Mouse (Mus musculus): ENCODE data around the gene Olfr994. TPM values are rescaled to one million over a fixed set of nuclear protein-coding genes. Genes with fewer than 3 reads are reported as not detected.
A peak's percentile ranks its signal among the peaks of the same experiment; 100 is the strongest.

Gene Olfr994
- not detected for total RNA-seq (2021)
- long read RNA-seq, experiment 1: 0 reads
- long read RNA-seq, experiment 2: 0 reads

GRCm38 (mm10) chr2:85436351-85436750 lies at the start of gene Olfr994:
Gene Olfr994, minus strand, starts transcription at chr2:85436451.
- no peak for DNase-seq (ENCODE audit: low spot score in 2 of 2)
- intact Hi-C loops (cut with DNase I): no loop called here

GRCm38 (mm10) chr2:85466801-85467325 lies 30.6 kb upstream of the Olfr994 start:
- intact Hi-C loops (cut with DNase I): no loop called here
- DNase-seq (ENCODE audit: low spot score in 2 of 2): no peak

GRCm38 (mm10) chr2:85443539-85443938 lies 7.3 kb upstream of the Olfr994 start, which contains the start of gene Olfr995:
Gene Olfr995, minus strand, starts transcription at chr2:85443639.
- intact Hi-C loops (cut with DNase I): no loop called here
- no peak for DNase-seq (ENCODE audit: low spot score in 2 of 2)

GRCm38 (mm10) chr2:85442546-85442945 lies 6.3 kb upstream of the Olfr994 start:
- intact Hi-C loops (cut with DNase I): no loop called here
- no peak for DNase-seq (ENCODE audit: low spot score in 2 of 2)

- intact Hi-C loops (cut with DNase I): loop anchor here (10.0 kb wide), 1 partner anchor 141 kb away; no protein-coding TSS in a partner anchor
- peak; percentile 9 to 53 for DNase-seq (ENCODE audit: low spot score in 2 of 2)
These were observed 10.4 kb downstream of the Olfr994 start for GRCm38 (mm10) chr2:85425893-85426292.

GRCm38 (mm10) chr2:85414777-85415176 lies 21.5 kb downstream of the Olfr994 start, which contains the start of gene Olfr993:
Gene Olfr993, minus strand, starts transcription at chr2:85414877.
- DNase-seq (ENCODE audit: low spot score in 2 of 2): no peak
- intact Hi-C loops (cut with DNase I): no loop called here

GRCm38 (mm10) chr2:85409369-85409768 lies 26.9 kb downstream of the Olfr994 start, which contains the start of gene Olfr992:
Gene Olfr992, minus strand, starts transcription at chr2:85409469.
- intact Hi-C loops (cut with DNase I): no loop called here
- no peak for DNase-seq (ENCODE audit: low spot score in 2 of 2)

Other genes starting within 250 kb of the Olfr994 start
- gene Lrrc55, start 239.3 kb downstream of the Olfr994 start, total RNA-seq (2021): 10 to 100 TPM; 35.6 to 44.1 TPM
- gene Olfr987, start 97.1 kb downstream of the Olfr994 start, total RNA-seq (2021): not detected
- gene Olfr988, start 73.2 kb downstream of the Olfr994 start, total RNA-seq (2021): not detected
- gene Olfr992, start 27.0 kb downstream of the Olfr994 start, total RNA-seq (2021): not detected
- gene Olfr993, start 21.6 kb downstream of the Olfr994 start, total RNA-seq (2021): not detected
- gene Olfr995, start 7.2 kb upstream of the Olfr994 start, total RNA-seq (2021): not detected
- under 1 TPM in 1 of 2 experiments, not detected in 1; 0.19 TPM for gene 4833423E24Rik, start 82.6 kb upstream of the Olfr994 start, total RNA-seq (2021)
- not detected for gene Olfr996, start 142.8 kb upstream of the Olfr994 start, total RNA-seq (2021)
- not detected for gene Olfr998, start 152.5 kb upstream of the Olfr994 start, total RNA-seq (2021)
- not detected for gene Olfr1000, start 175.5 kb upstream of the Olfr994 start, total RNA-seq (2021)
- not detected for gene Olfr1002, start 214.3 kb upstream of the Olfr994 start, total RNA-seq (2021)
- gene Olfr154, start 228.0 kb upstream of the Olfr994 start, total RNA-seq (2021): not detected
- gene Olfr1006, start 242.3 kb upstream of the Olfr994 start, total RNA-seq (2021): not detected

All from left cerebral cortex, postnatal 14 days (tissue).